Mouse (Mus musculus) ES-E14 (cell line): ENCODE measurements at regions not wholly inside any gene's neighbourhood (a gene's known extent, or its start where the extent isn't known, plus 50 kb on each side); places are given as distances from the start of the nearest gene placed in this dataset.

Source experiments
- CHD2 ChIP-seq: IDR thresholded peaks from 2 replicates; pipeline ENCODE4 v1.6.1; 2014; ENCODE audit warnings: mild to moderate bottlenecking, low read depth, low read length, inconsistent platforms
- HCFC1 ChIP-seq: IDR thresholded peaks from 2 replicates; pipeline ENCODE4 v1.6.1; 2012; ENCODE audit warnings: low read length, inconsistent platforms, borderline replicate concordance; ENCODE audit not compliant: insufficient read depth
- MAFK ChIP-seq: IDR thresholded peaks from 2 replicates; pipeline ENCODE4 v1.6.1; 2014; ENCODE audit warnings: mild to moderate bottlenecking, low read depth, low read length, inconsistent platforms; ENCODE audit not compliant: insufficient read depth
- ZC3H11A ChIP-seq: IDR thresholded peaks from 2 replicates; pipeline ENCODE4 v1.6.1; 2012; ENCODE audit warnings: low read depth, mild to moderate bottlenecking, inconsistent platforms, low read length, borderline replicate concordance
- ZNF384 ChIP-seq: IDR thresholded peaks from 2 replicates; pipeline ENCODE4 v1.6.1; 2012; ENCODE audit warnings: low read depth, low read length, inconsistent platforms

DNA sequence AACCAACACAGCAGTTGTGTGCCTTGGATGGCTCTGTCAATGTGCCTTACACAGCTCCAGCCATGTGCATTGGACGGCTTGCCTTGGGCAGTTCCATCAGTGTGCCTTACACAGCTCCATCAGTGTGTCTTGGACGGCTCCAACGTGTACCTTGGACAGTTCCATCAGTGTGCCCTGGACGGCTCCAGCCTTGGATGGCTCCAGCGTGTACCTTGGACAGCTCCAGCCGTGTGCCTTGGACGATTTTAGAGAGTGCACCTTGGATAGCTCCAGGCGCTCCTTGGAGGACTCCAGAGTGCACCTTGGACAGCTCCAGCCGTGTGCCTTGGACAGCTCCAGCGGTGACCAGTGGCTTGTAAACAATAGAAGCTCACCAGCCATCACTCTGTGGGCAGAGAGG, 321.7 kb upstream of the Kcnab2 start:
- no peak; the same call in 1 of the 2 replicates for TF ChIP-seq HCFC1
- TF ChIP-seq ZNF384 = no peak
- TF ChIP-seq MAFK = no peak
- TF ChIP-seq CHD2 = no peak
- TF ChIP-seq ZC3H11A = no peak
